Mouse (Mus musculus) brain, embryonic 14.5 days (tissue): Measurements from ENCODE around the gene Izumo4.

Experiments used
- CTCF ChIP-seq: fragments of 200-500 bp; IDR thresholded peaks from 2 replicates; pipeline ENCODE4 v1.5.1; 2012; ENCODE audit warnings: inconsistent platforms, mild to moderate bottlenecking, moderate library complexity, borderline replicate concordance; ENCODE audit not compliant: insufficient read depth, insufficient read length; ENCODE audit errors: extremely low read depth
- POLR2A ChIP-seq: fragments of 200-500 bp; IDR thresholded peaks from 2 replicates; pipeline ENCODE4 v1.6.1; 2012; ENCODE audit warnings: mild to moderate bottlenecking, inconsistent platforms, borderline replicate concordance; ENCODE audit not compliant: poor library complexity, insufficient read depth, insufficient read length, severe bottlenecking; ENCODE audit errors: extremely low read depth

- TF ChIP-seq CTCF (no peak), POLR2A (no peak)
Measured at GRCm38 (mm10) chr10:80704418-80704817, 2.4 kb downstream of the Izumo4 start.
